Mouse (Mus musculus) C2C12 (cell line): ENCODE results near the gene Kntc1. TPM values are rescaled to one million over a fixed set of nuclear protein-coding genes. Genes with fewer than 3 reads are reported as not detected.
"Not testable (repeated sequence)": the region's sequence is repeated elsewhere in the genome, so short reads cannot be mapped to it uniquely, and the experiment has no call there.

Source experiments
- H3K27me3 ChIP-seq: one replicate; pipeline ENCODE4 v1.6.1; 2011; ENCODE audit not compliant: control insufficient read depth, insufficient read depth, insufficient read length
- H3K36me3 ChIP-seq: one replicate; pipeline ENCODE4 v1.6.1; 2011; ENCODE audit not compliant: control insufficient read depth, insufficient read depth
- H3K4me3 ChIP-seq: one replicate; pipeline ENCODE4 v1.5.1; 2011; ENCODE audit warnings: mild to moderate bottlenecking, control low read depth; ENCODE audit not compliant: poor library complexity, insufficient read depth, severe bottlenecking
- H3K79me2 ChIP-seq: one replicate; pipeline ENCODE4 v1.6.1; 2011; ENCODE audit not compliant: control insufficient read depth, insufficient read depth
- H3K79me3 ChIP-seq: one replicate; pipeline ENCODE4 v1.6.1; 2011; ENCODE audit warnings: low read depth, control low read depth
- H3ac ChIP-seq: one replicate; pipeline ENCODE3; 2011; ENCODE audit warnings: low read depth; ENCODE audit not compliant: control insufficient read depth, insufficient read length
- CEBPB ChIP-seq: IDR thresholded peaks from one replicate; pipeline ENCODE4 v1.6.1; 2011; ENCODE audit warnings: low read depth, mild to moderate bottlenecking, control low read depth, moderate library complexity
- CTCF ChIP-seq: IDR thresholded peaks from one replicate; pipeline ENCODE4 v1.5.1; 2011; ENCODE audit not compliant: control insufficient read depth, insufficient read depth, insufficient read length
- FOSL1 ChIP-seq: IDR thresholded peaks from one replicate; pipeline ENCODE4 v1.8.0; 2011; ENCODE audit warnings: mild to moderate bottlenecking, low read length; ENCODE audit not compliant: poor library complexity, insufficient read depth, severe bottlenecking
- MAX ChIP-seq: IDR thresholded peaks from one replicate; pipeline ENCODE4 v1.6.1; 2011; ENCODE audit warnings: mild to moderate bottlenecking, control low read depth
- MYOD1 ChIP-seq: IDR thresholded peaks from one replicate; pipeline ENCODE4 v1.6.1; 2011; ENCODE audit warnings: low read depth; ENCODE audit not compliant: control insufficient read depth, insufficient read length
- MYOG ChIP-seq: IDR thresholded peaks from one replicate; pipeline ENCODE4 v1.6.1; 2011; ENCODE audit not compliant: control insufficient read depth, insufficient read length; ENCODE audit errors: extremely low read depth
- USF1 ChIP-seq: IDR thresholded peaks from one replicate; pipeline ENCODE4 v1.6.1; 2011; ENCODE audit warnings: low read depth, mild to moderate bottlenecking, control low read depth, moderate library complexity
- polyA plus RNA-seq: library from polyadenylated mRNA; unstranded; fragments of >200 nt; fragmentation: generic; extraction: Trizol; gene quantifications from one replicate; pipeline ENCODE4 v1.2.1, GENCODE M21; 2012; ENCODE audit warnings: missing spikeins

The Kntc1 gene
- polyA plus RNA-seq, 1 experiment, result 15.1 TPM

GRCm38 (mm10) chr5:123720328-123721311 is 28.9 kb upstream of the Kntc1 start, which contains the start of gene Zcchc8:
TSS of gene Zcchc8 (minus strand) at chr5:123721100.
- TF ChIP-seq MAX, result no peak
- no peak for TF ChIP-seq MYOG
- TF ChIP-seq FOSL1, result no peak
- no peak for TF ChIP-seq USF1
- no peak for TF ChIP-seq CTCF
- TF ChIP-seq MYOD1, result no peak
- no peak for TF ChIP-seq CEBPB
- Histone ChIP-seq H3K27me3 (no peaks in the 10 kb centered on the region), H3ac (peak within 1 kb of the TSS; percentile 99), H3K79me3 (peaks cover 44% of the 10 kb centered on the region), H3K4me3 (peak within 1 kb of the TSS; percentile 74), H3K36me3 (peaks cover 22% of the 10 kb centered on the region), H3K79me2 (peaks cover 51% of the 10 kb centered on the region)

- not testable (repeated sequence) for H3ac ChIP-seq, H3K27me3 ChIP-seq, H3K4me3 ChIP-seq
- Histone ChIP-seq H3K36me3 (peaks cover 26% of the 10 kb centered on the region), H3K79me2 (peaks cover 19% of the 10 kb centered on the region), H3K79me3 (peaks cover 18% of the 10 kb centered on the region)
Measured at GRCm38 (mm10) chr5:123723816-123724215, 25.7 kb upstream of the Kntc1 start.

GRCm38 (mm10) chr5:123730981-123731380 is 18.5 kb upstream of the Kntc1 start:
- Histone ChIP-seq H3K27me3 (no peaks in the 10 kb centered on the region), H3K4me3 (no peak overlapping the region), H3K36me3 (peaks cover 95% of the 10 kb centered on the region), H3ac (no peak overlapping the region), H3K79me3 (peaks cover 3% of the 10 kb centered on the region), H3K79me2 (peaks cover 39% of the 10 kb centered on the region)
- TF ChIP-seq MYOD1 (no peak), MAX (no peak), FOSL1 (no peak), CEBPB (no peak), USF1 (no peak), CTCF (no peak), MYOG (no peak)

GRCm38 (mm10) chr5:123744358-123744757 is 5.2 kb upstream of the Kntc1 start:
- Histone ChIP-seq H3K79me3 (peaks cover 80% of the 10 kb centered on the region), H3K36me3 (peaks cover 69% of the 10 kb centered on the region), H3ac (no peak overlapping the region), H3K79me2 (peaks cover 92% of the 10 kb centered on the region), H3K4me3 (no peak overlapping the region), H3K27me3 (no peaks in the 10 kb centered on the region)
- no peak for TF ChIP-seq USF1

GRCm38 (mm10) chr5:123746253-123746652 is 3.3 kb upstream of the Kntc1 start:
- H3K79me3 ChIP-seq, result peaks cover 79% of the 10 kb centered on the region
- H3K79me2 ChIP-seq, result peaks cover 93% of the 10 kb centered on the region
- H3K27me3 ChIP-seq, result no peaks in the 10 kb centered on the region
- TF ChIP-seq CEBPB, result no peak
- TF ChIP-seq MYOD1, result no peak
- no peak for TF ChIP-seq USF1
- no peak for TF ChIP-seq FOSL1
- no peak for TF ChIP-seq MYOG
- no peak for TF ChIP-seq CTCF
- TF ChIP-seq MAX, result no peak
- H3K4me3 ChIP-seq, result no peak overlapping the region
- no peak overlapping the region for H3ac ChIP-seq
- peaks cover 50% of the 10 kb centered on the region for H3K36me3 ChIP-seq

- peaks cover 36% of the 10 kb centered on the region for H3K36me3 ChIP-seq
- no peaks in the 10 kb centered on the region for H3K27me3 ChIP-seq
- H3K4me3 ChIP-seq, result peak overlapping the region; percentile 62
- peaks cover 80% of the 10 kb centered on the region for H3K79me3 ChIP-seq
- peak overlapping the region; percentile 64 for H3ac ChIP-seq
- TF ChIP-seq MAX, result no peak
- no peak for TF ChIP-seq MYOD1
- no peak for TF ChIP-seq MYOG
- TF ChIP-seq USF1, result no peak
- no peak for TF ChIP-seq CEBPB
- no peak for TF ChIP-seq FOSL1
- TF ChIP-seq CTCF, result no peak
- peaks cover 96% of the 10 kb centered on the region for H3K79me2 ChIP-seq
Measured at GRCm38 (mm10) chr5:123747604-123748003, 1.9 kb upstream of the Kntc1 start.
